Mouse (Mus musculus): ENCODE measurements at regions not wholly inside any gene's neighbourhood (a gene's known extent, or its start where the extent isn't known, plus 50 kb on each side); places are given as distances from the start of the nearest gene placed in this dataset.

DNA sequence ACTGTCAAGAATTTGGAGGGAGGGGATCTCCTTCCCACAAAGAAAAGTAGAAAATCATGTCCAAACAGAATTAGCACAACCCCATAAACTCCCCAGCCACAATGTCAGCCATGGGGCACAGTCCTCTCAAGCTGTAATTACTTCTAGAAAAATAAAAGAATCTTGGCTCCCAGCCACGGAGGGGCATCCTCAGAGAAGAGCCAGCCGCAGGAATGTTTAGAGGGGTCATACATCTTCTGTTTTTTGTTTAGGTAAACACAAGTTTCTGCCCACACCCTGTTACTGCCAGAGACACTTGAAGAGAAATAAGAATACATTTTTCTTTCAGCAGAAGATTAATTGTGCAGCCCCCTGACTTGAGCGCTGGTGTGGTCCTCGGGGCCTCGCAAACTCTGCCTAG is 362.5 kb upstream of the Nfe2l3 start:
- no peak for DNase-seq

DNA sequence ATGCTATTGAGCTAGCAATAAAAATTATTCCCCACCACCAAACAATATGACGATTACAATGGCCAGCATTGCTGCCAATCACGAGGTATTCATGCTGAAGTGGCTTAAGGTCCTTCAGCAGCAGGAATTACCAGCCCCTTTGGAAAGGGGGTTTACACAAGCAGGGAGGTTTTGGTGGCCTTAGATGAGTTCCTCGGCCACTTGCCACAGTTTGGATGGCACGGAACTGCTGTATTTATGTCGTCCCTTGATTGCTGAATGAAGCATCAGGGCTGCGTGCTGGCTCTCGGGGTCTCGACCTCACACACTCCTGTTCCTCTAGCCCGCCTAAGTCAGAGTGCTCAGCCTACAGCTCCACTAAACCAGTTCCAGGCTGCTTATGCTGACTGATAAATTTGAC is 361.2 kb upstream of the Nfe2l3 start:
- DNase-seq: no peak

DNA sequence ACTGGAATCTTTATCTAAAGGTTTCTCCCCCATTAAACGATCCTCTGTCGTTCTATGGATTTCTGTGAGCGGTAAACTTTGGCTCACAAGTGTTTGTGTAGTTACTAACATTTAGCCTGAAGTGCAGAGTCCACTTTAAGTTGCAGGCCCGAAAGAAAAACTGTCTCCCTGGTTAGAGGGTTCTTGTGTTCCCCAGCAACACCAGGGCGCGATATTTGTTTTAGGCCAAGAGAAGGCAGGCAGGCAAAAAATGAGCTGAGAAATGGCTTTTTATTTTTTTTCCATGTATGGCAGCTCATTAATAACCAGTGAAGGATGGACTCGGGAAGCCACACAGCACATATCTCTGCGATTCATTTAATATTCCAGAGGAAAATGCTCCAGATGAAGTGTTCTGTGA is 357.4 kb upstream of the Nfe2l3 start:
- DNase-seq: no peak

DNA sequence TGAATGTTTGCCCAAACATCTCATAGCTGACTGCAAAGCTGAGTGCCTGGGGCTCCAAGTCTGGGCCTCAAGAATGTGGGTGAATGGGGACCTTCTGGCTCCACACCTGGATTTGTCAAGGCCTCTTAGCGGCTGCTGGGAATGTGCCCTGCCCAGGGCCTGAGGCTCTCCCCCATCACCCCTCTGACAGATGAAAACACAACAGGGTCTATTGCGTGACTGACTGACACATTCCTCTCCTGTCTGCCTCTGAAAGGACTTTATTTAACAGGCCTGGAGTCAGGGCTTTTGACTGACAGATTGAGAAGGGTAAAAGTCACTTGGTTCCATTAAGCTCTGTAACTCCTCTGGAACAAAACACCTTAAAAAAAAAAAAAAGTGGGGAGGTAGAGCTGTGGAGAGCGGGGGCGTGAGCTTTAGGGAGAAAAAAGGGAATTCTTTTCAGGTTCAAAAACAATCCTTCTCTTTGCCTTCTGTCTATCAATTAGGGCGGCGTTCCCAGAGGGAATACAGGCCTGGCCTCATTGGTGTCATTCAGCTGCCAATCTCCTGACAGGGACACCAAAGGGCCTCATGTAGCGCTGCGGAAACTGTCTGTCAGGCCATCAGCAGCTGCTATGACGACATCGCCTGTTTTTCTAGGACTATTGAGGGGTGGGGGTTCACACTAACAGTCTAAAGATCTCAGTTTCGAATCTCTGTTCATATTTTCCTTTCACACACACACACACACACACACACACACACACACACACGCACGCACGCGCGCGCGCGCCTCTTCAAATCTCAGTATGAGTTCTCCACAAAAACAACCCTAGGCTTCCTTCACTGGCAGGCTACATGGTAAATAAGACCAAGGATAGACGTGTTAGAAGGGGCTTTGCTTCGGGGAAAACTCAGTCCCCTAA is 355.4 kb upstream of the Nfe2l3 start:
- no peak for DNase-seq

DNA sequence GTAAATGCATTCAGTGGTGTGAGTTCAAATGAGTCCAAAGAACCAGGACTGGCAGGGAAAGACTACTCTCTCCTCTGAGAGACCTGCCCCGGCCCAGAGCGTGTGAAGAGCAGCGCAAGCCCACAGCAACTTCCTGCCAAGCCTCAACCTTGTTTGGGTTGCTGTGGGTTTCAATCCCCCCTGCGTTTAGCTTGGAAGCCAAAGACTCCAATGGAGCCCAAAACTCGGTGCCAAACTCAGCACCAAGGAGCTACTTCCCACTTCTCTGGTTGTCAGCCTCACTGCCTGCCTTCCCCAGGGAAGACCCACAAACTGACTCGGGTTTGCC is 354.7 kb upstream of the Nfe2l3 start:
- no peak for DNase-seq

DNA sequence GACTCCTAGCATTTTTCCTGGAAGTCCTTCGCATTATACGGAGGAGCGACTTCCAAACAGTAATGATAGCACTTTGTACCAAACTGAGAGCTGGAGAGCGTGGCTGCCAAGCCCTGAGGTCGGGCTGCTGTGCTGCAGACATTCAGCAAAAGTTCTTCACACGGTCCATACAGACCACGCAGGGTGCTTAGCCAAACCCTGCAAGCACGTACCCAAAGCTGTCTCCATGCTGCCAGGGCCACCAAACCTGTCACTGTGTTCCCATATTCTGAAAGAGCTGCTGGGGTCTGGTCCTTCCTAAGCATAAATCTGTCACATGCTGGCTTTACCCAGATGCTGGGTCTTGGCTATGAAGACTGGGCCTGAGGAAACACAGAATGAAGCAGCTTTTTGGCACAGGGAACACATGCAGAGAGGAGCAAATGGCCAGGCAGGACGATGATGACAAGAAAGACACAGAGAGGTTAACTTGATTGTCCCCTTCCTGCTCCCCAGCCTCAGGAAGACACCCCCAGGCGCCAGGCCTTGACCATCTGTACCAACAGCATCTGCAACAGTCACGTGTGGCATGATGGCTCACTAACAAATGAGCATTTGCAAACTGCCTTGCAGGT is 354.0 kb upstream of the Nfe2l3 start:
- DNase-seq: no peak

DNA sequence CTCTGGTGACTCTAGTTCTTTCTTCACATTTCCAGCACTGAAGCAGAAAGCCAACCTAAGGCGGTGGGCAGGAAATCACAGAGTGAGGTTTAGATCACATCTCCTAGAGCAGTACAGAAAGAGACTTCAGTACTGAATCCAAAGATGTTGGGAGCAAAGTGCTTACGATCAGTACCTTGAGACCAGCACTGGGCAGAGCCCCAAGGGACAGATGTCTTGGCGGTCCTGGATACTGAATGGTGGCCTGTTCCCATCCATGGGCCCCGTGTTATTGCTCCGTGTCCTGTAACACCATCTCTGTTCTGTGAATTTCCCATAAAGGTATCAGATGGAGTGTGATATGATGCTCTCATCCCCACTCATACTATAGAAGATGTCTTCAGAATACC is 353.5 kb upstream of the Nfe2l3 start:
- DNase-seq: no peak

DNA sequence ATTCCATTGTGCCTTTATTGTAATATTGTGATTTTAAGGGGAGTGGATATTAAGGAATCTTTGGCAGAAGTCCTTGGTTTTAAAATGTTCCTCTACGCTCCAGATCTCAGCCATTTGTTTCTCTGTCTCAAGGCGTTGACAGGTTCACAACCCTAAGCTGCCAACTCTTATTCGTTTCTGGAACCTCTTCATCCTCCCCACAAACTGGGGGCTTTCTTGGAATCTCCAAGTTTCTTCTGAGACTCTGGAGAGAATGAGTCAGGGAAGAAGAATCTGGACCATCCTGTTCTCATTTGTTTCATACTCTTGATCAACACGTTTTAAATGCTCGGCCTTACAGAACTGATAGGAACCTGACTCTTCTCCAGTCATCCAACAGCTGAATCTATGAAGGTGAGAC is 351.4 kb upstream of the Nfe2l3 start:
- no peak for DNase-seq

DNA sequence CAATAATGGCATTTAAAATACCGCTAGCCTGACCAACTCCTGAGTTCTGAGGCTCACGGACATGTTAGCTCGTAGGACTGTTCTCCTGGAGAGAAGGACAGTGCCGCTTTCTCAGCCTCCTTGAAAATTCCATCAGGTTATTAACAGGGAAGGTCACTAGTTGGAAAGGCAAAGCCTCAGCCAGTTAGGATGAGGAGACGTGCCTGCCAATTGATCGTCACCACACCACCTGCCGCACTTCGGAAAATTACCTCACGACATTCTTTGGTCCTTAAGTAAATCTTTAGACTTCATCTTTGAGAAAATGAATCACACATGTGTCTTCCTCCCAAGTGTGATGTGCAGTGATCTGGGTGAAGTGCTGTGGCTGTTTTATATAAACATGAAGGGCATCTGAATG is 347.8 kb upstream of the Nfe2l3 start:
- no peak for DNase-seq

DNA sequence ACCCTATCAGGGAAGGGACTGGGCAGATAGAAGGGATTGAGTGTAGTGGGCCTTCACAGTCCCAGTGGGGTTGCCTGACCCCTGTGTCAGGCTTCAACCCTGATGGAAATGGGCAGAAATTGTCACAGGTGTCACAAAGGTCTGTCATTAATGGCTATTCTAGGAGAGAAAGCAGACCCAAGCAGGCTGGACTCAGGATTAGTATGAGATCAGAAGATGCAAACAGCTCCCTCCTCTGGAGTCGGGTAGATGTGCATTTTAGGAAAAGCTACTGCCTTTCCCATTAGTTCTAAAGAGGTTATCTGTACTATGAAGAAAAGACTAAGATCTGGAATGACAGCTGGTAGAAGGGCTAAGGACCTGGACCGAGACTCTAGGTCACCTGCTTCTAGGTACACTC is 346.9 kb upstream of the Nfe2l3 start:
- DNase-seq: no peak

DNA sequence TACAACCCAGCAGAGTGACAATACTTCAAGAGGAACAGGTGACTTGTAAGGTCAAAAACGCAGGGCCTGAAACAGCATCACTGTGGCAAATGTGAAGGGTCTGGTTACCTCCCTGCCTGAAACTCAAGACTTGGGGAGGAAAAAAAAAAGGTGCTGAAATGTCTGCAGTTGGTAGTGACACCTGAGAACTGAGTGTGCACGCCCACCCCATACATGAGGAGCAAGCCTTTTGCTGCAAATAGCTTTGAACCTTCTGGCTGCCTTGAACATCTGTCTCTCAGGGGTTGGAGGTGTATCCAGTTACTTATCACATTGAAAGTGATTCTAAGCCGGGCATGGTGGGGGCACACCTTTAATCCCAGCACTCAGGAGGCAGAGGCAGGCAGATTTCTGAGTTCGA is 346.1 kb upstream of the Nfe2l3 start:
- DNase-seq: no peak

DNA sequence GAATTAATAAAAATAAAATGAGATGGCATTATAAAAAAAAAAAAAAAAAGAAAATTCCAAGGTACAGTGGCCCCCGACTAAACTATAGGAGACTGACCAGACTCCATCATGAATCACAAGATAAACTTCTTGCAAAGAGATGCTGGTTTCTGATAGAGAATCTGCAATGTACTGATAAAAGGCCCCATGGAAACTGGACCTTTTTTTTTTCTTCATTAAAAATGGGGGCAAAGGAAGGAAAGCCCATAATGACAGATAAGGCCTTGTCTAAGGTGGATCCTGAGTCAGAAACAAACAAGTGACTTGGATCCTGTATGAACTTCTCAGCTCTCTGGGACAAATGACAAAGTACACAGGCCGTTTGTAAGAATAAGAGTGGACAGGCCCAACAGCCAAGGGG is 344.7 kb upstream of the Nfe2l3 start:
- DNase-seq: no peak

DNA sequence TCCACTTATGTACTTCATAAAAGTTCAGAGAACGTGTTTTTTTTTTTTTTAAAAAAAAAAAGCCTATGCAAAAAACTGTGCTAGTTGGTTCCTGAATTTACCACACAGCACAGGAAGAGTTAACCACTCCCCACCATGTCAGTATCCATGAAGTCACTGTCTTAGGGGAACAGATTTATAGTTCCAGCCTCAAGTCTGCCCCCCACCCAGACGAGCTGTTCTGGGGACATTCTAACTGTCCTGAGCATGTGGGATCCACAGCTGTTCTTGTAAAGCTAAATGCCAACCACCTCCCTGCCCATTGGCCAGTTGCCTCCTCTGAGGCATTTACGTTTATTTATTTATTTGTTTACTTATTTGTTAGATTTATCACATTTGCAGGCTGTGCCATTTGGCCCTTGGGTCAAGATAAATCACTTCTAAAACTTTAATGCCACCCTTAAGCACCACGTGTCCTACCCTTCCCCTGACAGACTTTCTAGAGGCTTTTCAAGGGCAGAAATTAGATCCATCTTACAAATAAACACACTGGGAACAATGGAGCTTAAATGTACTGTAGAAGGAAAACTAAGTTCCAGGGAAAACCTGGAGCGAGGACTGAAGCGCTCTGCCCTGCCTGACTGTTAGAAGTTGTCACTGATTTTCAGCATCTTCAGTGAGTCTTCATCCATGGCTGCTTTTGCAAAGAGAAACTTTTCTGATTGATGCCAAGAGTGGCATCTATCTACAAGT is 343.7 kb upstream of the Nfe2l3 start:
- no peak for DNase-seq

DNA sequence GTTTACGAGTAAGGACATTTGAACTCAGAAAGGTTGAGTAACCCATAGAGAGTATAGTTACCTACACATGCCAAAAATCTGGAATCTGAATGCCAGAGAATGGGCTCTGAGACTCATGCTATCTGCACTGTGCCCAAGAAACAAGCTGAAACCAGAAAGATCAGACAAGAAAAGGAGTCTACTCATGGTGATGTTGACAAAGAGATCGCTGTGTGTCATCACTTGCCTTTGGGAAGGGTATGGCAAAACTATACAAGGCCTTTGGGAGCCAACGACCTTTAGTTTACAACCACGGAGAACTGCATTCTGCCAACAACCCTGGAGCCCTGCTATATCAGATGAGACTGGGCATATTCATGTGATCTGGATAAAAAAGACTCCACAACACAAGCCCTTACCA is 339.3 kb upstream of the Nfe2l3 start:
- DNase-seq: no peak

DNA sequence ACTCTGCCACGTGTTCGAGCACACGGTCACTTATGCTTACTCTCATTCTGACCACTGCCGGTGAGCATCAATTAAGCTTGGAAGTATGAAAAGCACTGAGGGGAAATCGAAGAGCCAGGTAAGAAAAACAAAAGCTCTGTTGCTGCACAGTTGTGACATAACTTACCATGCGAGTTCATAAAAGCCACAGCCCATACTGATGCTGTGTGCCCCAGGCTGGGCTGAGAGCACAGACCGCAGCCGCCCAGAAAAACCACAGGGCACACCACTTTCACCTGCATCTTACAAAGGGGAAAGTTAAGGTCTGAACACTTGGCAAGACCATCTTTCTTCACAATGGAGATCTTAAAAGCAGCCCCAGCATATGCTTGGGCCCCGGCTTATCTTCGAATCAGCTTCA is 338.2 kb upstream of the Nfe2l3 start:
- DNase-seq: no peak

DNA sequence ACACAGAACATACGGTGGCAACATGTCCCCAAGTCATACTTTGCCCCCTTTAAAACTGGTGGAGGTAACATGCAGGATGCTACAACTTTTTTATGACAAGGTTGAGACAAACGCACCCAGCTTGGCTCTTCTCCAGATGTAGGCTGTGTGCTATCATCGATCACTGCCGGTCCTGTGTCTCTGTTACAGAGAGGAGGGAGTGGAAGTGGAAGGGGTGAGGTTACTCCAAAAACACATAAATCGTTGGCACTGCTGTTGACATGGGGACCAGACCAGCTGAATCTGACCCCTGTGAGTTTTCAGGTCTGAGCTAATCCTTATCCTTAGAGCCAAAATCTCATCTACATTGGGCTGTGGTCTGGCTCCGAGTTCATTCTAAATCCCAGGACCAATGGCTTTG is 335.0 kb upstream of the Nfe2l3 start:
- no peak for DNase-seq

DNA sequence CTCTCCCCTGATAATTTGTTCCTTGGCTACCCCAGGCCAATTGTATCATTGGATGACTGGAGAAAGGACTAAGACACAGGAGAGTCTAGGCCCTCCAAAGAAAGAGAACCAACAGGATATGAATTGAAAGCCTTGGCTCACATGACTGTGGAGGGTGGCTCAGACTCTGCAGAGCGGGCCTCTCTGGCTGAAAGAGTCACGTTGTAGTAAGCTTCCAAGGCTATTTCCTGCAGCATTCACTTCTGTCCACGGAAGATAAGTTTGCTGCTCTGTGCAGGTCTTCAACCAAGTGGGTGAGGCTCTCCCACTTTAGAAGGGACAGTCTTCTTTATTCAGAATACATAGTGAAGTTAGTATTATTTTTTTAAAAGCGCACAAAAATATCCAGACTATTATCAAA is 332.1 kb upstream of the Nfe2l3 start:
- DNase-seq: no peak

DNA sequence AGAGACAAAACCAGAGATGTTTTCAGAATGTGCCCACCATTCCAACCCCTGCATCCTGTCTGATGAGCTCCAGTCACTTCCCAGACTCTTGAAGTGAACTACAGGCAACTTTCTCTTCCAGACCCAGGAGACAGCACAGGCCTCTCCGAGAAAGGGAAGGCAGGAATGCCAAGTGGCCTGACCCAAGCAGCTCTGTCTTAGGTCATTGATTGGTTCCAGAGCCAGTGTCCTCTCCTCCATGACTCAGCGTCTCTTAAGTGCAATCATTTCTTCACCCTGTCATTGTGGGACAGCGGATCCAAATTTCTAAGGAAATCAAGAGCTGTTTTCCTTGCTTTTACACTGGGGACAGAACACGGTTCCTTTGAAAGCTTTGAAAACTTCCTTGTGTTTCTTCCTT is 329.2 kb upstream of the Nfe2l3 start:
- no peak for DNase-seq

DNA sequence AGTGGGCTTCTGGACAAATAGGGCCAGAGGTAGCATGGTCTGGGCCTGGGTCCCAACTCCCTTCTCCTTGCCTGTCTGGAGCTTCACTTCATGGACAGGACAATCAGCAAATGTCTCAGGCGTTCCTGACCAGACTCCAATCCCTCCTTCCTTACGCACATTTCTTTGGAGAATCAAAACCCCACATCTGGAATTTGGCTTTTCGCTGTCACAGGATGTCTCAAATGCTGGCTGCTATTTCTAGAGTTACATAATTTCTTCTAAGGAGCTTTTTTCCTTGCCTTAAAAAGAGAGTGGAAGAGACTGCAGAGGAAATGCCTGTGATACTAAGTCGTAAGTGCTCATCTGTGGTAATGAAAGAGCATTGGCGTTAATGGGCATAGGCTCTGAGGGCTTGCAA is 328.1 kb upstream of the Nfe2l3 start:
- DNase-seq: no peak

DNA sequence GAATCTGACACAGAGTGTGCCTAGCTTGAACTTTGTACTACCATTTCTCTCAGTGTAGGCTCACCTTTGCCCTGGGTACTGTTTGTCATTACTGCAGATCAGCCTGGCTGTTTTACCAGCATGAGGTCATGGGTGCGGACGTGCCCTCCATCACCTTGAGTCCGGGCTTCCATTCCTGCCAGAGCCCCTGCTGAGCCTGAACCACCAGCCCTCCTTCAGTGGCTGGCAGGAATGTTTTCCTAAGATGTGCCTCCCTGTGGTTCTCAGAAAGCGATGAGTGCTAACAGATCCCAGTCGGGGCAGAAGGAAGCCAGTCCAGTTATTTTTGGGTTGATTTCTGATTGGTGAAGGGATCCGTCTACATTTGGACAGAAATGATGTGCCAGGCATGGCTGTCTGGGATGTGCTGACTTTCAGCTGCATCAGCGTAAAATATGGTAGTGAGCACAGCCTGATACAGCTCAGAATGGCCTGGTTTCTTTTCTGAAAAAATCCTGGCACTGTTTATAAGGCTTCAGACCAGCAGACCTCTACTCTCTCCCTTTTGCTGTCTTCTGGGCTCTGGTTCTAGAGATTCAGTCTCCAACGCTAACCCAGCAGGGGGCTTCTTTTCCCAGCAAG is 324.0 kb upstream of the Nfe2l3 start:
- no peak for DNase-seq

DNA sequence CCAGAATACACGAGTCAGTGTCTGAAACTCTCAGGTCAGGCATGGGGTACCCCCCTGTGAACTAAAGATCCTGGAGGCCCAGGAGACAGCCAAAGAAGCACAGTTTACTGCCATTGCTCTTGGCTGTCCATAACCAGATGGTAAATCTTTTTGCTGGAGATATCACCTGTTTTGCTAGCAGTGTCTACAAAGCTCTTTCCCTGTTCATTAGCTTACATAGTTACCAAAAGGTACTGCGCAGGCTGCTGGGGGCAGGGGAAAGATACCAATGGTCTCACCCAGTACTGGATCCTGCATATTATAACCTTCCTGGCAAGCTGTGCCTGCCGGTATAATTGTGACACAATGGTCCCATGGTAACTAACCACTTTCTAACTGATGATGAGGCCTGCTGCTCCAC is 321.9 kb upstream of the Nfe2l3 start:
- no peak for DNase-seq

DNA sequence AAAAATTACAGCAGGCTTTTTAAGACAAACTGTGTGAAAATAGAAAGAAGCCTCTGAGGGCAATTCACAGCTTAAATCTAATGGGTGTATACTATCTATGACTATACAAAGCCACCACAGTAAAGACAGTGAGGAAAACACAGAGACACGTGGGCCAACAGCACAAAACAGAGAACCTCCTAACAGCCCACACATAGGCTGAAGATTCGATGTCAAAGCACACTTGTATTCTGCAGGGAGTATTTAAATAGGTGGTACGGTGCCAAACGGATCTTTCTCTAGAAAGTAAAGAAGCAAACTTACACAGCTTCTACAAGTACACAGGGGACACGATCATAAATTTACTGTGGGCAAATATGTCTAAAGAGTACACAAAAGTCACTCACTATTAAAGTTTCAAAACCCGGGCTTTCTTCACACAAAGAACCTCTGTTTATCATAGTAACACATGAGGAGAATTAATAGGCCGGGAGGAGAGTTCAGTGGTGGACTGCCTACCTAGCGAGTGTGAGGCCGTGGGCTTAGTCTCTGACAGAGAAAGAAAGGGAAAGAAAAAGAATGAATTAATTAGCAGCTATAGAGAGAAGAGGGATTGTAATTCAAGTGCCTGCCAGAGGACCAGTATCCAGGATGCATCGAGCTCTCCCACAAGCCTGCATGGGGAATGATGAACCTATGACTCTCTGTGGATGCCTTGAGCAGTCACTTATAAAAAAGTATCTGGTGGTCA is 317.7 kb upstream of the Nfe2l3 start:
- DNase-seq: no peak
